Mouse (Mus musculus) ES-E14 (cell line): ENCODE data around the gene Rxfp2. TPM values are rescaled to one million over a fixed set of nuclear protein-coding genes. Genes with fewer than 3 reads are reported as not detected.
A peak's percentile ranks its signal among the peaks of the same experiment; 100 is the strongest.

Source experiments
- DNase-seq: peaks from one replicate; pipeline ENCODE4 v3.0.0-alpha.2; 2013; ENCODE audit warnings: low read depth, low spot score
- H3K27ac ChIP-seq: 2 replicates; pipeline ENCODE4 v1.5.1; 2012; ENCODE audit warnings: low read depth, mild to moderate bottlenecking, low read length, moderate library complexity, mixed read lengths; ENCODE audit not compliant: poor library complexity, insufficient read depth, severe bottlenecking
- H3K36me3 ChIP-seq: 2 replicates; pipeline ENCODE4 v1.6.1; 2012; ENCODE audit warnings: mild to moderate bottlenecking, low read length, moderate library complexity, mixed read lengths; ENCODE audit not compliant: control insufficient read depth, poor library complexity, insufficient read depth, severe bottlenecking
- H3K4me1 ChIP-seq, 2 experiments: fragments of 150-350 bp in 1 of 2; sonication (generic) in 1 of 2; 2 replicates each; pipeline ENCODE4 v1.6.1; 2012; ENCODE audit warnings: low read length in 2 of 2, mild to moderate bottlenecking in 1 of 2, mixed read lengths in 1 of 2; ENCODE audit not compliant: control insufficient read depth in 2 of 2, insufficient read depth in 2 of 2, poor library complexity in 1 of 2
- H3K4me3 ChIP-seq, 2 experiments: fragments of 150-350 bp in 1 of 2; sonication (generic) in 1 of 2; 2 replicates each; pipeline ENCODE4 v1.5.1; 2012; ENCODE audit warnings: low read length in 2 of 2, low read depth in 1 of 2, mild to moderate bottlenecking in 1 of 2, mixed read lengths in 1 of 2; ENCODE audit not compliant: insufficient read depth in 1 of 2, poor library complexity in 1 of 2, severe bottlenecking in 1 of 2
- H3K9ac ChIP-seq: 2 replicates; pipeline ENCODE4 v1.6.1; 2012; ENCODE audit warnings: low read depth, mild to moderate bottlenecking, low read length, mixed read lengths; ENCODE audit not compliant: poor library complexity, insufficient read depth, severe bottlenecking
- H3K9me3 ChIP-seq: fragments of 150-350 bp; sonication (generic); 2 replicates; pipeline ENCODE4 v1.6.1; 2012; ENCODE audit warnings: low read depth, mild to moderate bottlenecking, low read length; ENCODE audit not compliant: control insufficient read depth, insufficient read depth
- CHD2 ChIP-seq: IDR thresholded peaks from 2 replicates; pipeline ENCODE4 v1.6.1; 2014; ENCODE audit warnings: mild to moderate bottlenecking, low read depth, low read length, inconsistent platforms
- HCFC1 ChIP-seq: IDR thresholded peaks from 2 replicates; pipeline ENCODE4 v1.6.1; 2012; ENCODE audit warnings: low read length, inconsistent platforms, borderline replicate concordance; ENCODE audit not compliant: insufficient read depth
- MAFK ChIP-seq: IDR thresholded peaks from 2 replicates; pipeline ENCODE4 v1.6.1; 2014; ENCODE audit warnings: mild to moderate bottlenecking, low read depth, low read length, inconsistent platforms; ENCODE audit not compliant: insufficient read depth
- ZC3H11A ChIP-seq: IDR thresholded peaks from 2 replicates; pipeline ENCODE4 v1.6.1; 2012; ENCODE audit warnings: low read depth, mild to moderate bottlenecking, inconsistent platforms, low read length, borderline replicate concordance
- ZNF384 ChIP-seq: IDR thresholded peaks from 2 replicates; pipeline ENCODE4 v1.6.1; 2012; ENCODE audit warnings: low read depth, low read length, inconsistent platforms
- in situ Hi-C, 2 experiments: fragments of 600-800 bp; cut with MboI; formaldehyde crosslinking; loops; one replicate each; pipeline ENCODE4 v1.15.1; 2025; ENCODE audit warnings: low sequenced_read_pairs in 2 of 2, inconsistent platforms in 1 of 2; ENCODE audit not compliant: unreplicated experiment in 2 of 2
- total RNA-seq: library from RNA; depleted of rRNA; stranded (reverse); fragments of 300-350 nt; gene quantifications from 2 replicates; pipeline ENCODE4 v1.2.3, GENCODE M21; 2012

The Rxfp2 gene
- total RNA-seq, 1 experiment = not detected

DNA sequence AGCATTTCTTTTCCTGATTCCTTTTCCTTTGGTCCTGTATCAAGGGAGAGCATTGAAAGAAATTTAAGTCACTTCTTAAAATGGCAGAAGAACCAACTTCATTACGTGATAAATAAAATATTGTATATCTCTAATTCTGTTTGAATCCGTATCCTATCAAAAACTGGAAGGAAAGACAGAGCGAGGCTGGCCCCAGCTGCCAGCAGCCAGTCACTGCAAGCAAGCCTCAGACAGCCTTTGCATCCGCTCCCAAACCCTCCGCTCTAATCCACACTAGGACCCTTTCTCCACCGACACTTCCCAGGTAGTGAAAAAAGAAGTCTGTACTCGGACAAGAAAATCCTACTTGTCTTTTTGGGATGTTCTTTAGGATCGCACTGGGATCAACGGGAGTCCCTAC lies 803 bp upstream of the Rxfp2 start:
- TF ChIP-seq ZNF384 (no peak), ZC3H11A (no peak), MAFK (no peak), CHD2 (no peak), HCFC1 (no peak)
- H3K36me3 ChIP-seq = no peaks in the 10 kb centered on the region
- DNase-seq = no peak
- H3K27ac ChIP-seq = no peak overlapping the region
- no peaks in the 10 kb centered on the region for H3K9me3 ChIP-seq
- H3K9ac ChIP-seq = no peak overlapping the region
- in situ Hi-C loops = no loop called here
- H3K4me3 ChIP-seq = no peak overlapping the region
- H3K4me1 ChIP-seq = no peaks in the 10 kb centered on the region

- DNase-seq = peak; percentile 59
- Histone ChIP-seq H3K36me3 (no peaks in the 10 kb centered on the region), H3K4me1 (no peaks in the 10 kb centered on the region), H3K9me3 (no peaks in the 10 kb centered on the region), H3K4me3 (no peak overlapping the region), H3K27ac (no peak overlapping the region), H3K9ac (no peak overlapping the region)
- in situ Hi-C loops = no loop called here
- TF ChIP-seq HCFC1 (no peak), ZC3H11A (peak; percentile 85; the same call in 1 of the 2 replicates)
Observed at GRCm38 (mm10) chr5:150020851-150021250, 2.4 kb downstream of the Rxfp2 start.

GRCm38 (mm10) chr5:150021805-150022204 lies 3.3 kb downstream of the Rxfp2 start:
- H3K27ac ChIP-seq = no peak overlapping the region
- no peak overlapping the region for H3K4me3 ChIP-seq
- in situ Hi-C loops = no loop called here
- H3K9ac ChIP-seq = no peak overlapping the region
- DNase-seq = no peak
- no peaks in the 10 kb centered on the region for H3K36me3 ChIP-seq
- H3K4me1 ChIP-seq = no peaks in the 10 kb centered on the region
- TF ChIP-seq MAFK (no peak), ZNF384 (no peak), HCFC1 (no peak), CHD2 (no peak), ZC3H11A (no peak)
- no peaks in the 10 kb centered on the region for H3K9me3 ChIP-seq

GRCm38 (mm10) chr5:150022556-150022955 lies 4.1 kb downstream of the Rxfp2 start:
- TF ChIP-seq MAFK (no peak), HCFC1 (no peak), CHD2 (no peak), ZC3H11A (no peak), ZNF384 (no peak)
- Histone ChIP-seq H3K27ac (no peak overlapping the region), H3K4me3 (no peak overlapping the region), H3K9ac (no peak overlapping the region), H3K36me3 (no peaks in the 10 kb centered on the region), H3K9me3 (no peaks in the 10 kb centered on the region), H3K4me1 (no peaks in the 10 kb centered on the region)
- DNase-seq = no peak
- in situ Hi-C loops = no loop called here

GRCm38 (mm10) chr5:150023476-150023875 lies 5.0 kb downstream of the Rxfp2 start:
- in situ Hi-C loops = no loop called here
- Histone ChIP-seq H3K4me3 (no peak overlapping the region), H3K4me1 (no peaks in the 10 kb centered on the region), H3K9me3 (no peaks in the 10 kb centered on the region), H3K27ac (no peak overlapping the region), H3K36me3 (no peaks in the 10 kb centered on the region), H3K9ac (no peak overlapping the region)
- TF ChIP-seq HCFC1 (no peak), MAFK (no peak), CHD2 (no peak), ZC3H11A (no peak), ZNF384 (no peak)
- DNase-seq = peak; percentile 42
